Mouse (Mus musculus): Measurements from ENCODE around the gene Uck2.
A peak's percentile ranks its signal among the peaks of the same experiment; 100 is the strongest.

GRCm38 (mm10) chr1:167230930-167231611 is 54.0 kb downstream of the Uck2 start:
- TF ChIP-seq CTCF (IDR thresholded peaks at IDR 0.05; ENCODE audit: low read depth) (peak; percentile 28), EP300 (IDR thresholded peaks at IDR 0.05; ENCODE audit: low read depth) (no peak)

Measured in liver, embryonic 14.5 days (tissue).